Mouse (Mus musculus): ENCODE results near the gene Gm10392.

- TF ChIP-seq CTCF (IDR thresholded peaks at IDR 0.05; ENCODE audit: low read depth): no peak; the same call in 1 of the 2 replicates
- TF ChIP-seq EP300 (IDR thresholded peaks at IDR 0.05; ENCODE audit: low read depth): no peak
These were observed 6.9 kb upstream of the Gm10392 start for GRCm38 (mm10) chr11:77525804-77526486.
